Mouse (Mus musculus) heart, postnatal 36 days (tissue): ENCODE data around the gene Macrod2. TPM values are rescaled to one million over a fixed set of nuclear protein-coding genes. Genes with fewer than 3 reads are reported as not detected.

ENCODE experiments used
- DNase-seq, 2 experiments: peaks; one replicate each; pipeline ENCODE4 v3.0.0; 2021 to 2022
- intact Hi-C: fragments of 180-260 bp; cut with DNase I; formaldehyde crosslinking; loops from one replicate; pipeline ENCODE4 v1.15.1; 2025
- total RNA-seq, 2 experiments: library from RNA; stranded (reverse); gene quantifications; 2 replicates each; pipeline ENCODE4 v1.2.3; 2021

The Macrod2 gene
- total RNA-seq, 2 experiments from 2014 or later = 7.8 to 8.6 TPM

GRCm38 (mm10) chr2:142030756-142031646 is 1635.9 kb downstream of the Macrod2 start:
- DNase-seq = no peak
- intact Hi-C loops = no loop called here

- DNase-seq = no peak
- intact Hi-C loops = loop anchor here (10.0 kb wide), 1 partner anchor 1391 kb away; no protein-coding TSS in a partner anchor
Observed at GRCm38 (mm10) chr2:142055576-142055975, 1660.5 kb downstream of the Macrod2 start.

DNA sequence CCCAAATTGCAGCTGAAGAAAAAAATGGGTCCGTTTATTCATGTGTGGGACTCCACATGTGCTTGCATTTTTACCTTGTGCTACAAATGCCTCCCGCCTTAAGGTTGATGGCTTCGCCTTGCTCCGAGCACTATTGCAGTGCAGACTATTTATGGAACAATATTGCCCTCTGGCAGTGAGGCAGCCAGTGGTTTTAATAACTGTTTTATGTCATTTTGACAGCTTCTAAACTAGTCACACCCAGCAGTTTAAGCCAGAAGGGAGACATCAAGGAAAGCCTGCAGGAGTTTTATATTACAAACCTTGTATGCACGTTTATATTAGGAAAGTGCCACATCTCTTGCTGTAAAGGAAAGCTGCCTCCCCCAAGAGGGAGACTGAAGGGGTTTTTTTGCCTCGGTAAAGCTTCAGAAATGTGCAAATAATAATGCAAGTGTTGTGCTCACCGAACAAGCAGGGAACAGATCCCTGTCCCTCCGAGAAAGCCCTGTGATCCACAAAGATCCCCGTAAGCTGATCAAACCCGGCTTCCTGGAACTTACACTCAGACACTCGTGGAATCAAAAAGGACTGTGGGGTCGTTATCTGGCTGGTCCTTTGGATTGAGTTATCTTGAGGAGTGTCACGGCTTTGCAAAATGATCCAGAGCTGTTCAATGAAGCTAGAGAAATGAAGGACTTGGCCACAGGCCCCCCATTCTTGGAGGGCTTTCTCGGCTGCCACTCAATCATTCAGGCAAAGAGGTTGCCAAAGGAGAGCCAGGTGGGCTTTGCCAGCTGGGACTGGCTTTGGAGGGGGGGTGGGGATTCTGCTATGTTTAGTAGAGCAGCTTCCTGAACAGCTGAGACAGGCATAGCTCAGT is 1663.0 kb downstream of the Macrod2 start:
- intact Hi-C loops = loop anchor here (10.0 kb wide), 1 partner anchor 1393 kb away; no protein-coding TSS in a partner anchor
- DNase-seq = peak; percentile 2 to 5

- no peak for DNase-seq
- intact Hi-C loops = loop anchor here (10.0 kb wide), 1 partner anchor 1394 kb away; no protein-coding TSS in a partner anchor
Observed at GRCm38 (mm10) chr2:142058751-142059090, 1663.6 kb downstream of the Macrod2 start.

- DNase-seq = no peak
- intact Hi-C loops = no loop called here
Observed at GRCm38 (mm10) chr2:142108947-142109346, 1713.8 kb downstream of the Macrod2 start.

DNA sequence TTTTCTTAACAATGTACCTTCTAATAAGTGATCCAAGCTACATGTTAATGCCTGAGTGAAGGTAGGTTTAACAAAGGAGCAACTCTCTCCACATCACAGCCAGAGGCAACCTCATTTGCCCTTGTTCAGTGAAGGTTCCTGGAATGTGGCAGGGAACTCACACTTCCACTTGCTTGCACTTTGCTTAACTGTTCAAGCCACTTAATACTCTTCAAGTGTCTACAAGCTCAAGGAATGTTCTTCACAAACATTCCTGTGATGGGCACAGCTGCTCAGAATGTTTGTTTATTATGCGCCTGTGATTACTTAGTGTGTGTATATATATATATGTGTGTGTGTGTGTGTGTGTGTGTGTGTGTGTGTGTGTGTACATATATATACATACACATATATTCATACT is 1721.5 kb downstream of the Macrod2 start:
- DNase-seq = no peak
- intact Hi-C loops = no loop called here

DNA sequence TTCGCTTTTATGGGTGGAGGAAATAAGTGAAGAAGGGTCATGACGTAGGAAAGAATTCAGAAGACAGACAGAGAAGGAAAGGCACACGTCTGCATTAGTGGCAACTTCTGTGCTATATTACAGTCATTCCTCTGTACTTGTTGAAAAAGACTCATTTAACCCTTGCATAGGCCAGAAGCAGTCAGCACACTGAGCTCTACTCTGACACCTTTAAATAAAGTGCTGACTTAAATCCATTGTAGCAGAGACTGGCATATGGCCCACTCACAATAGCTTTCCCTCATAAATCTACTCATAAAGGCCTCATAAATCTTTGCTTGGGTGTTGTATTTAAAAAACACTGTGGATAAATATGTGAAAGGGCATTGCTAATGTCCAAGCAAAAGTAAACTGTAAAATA is 1733.0 kb downstream of the Macrod2 start:
- no peak for DNase-seq
- intact Hi-C loops = no loop called here

DNA sequence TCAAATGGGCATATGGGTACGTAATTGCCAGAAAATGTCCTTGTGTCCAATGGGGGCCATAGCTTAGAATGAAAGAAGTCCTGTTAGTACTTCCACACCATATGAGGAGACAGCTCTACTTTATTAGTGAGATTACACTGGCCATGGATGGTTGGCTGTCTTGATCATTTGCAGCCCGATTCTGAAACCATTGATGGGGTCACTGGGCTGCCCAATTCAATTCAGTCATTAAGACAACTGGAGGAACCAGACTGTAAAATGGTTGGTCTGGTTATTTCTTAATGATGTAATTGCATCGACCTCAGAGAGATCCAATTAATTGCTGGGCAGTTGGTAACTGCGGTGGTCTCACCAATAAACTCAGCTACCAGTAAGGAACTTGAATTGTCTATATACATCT is 1734.1 kb downstream of the Macrod2 start:
- DNase-seq = no peak
- intact Hi-C loops = no loop called here

- no peak for DNase-seq
- intact Hi-C loops = no loop called here
Observed at GRCm38 (mm10) chr2:142149310-142149709, 1754.2 kb downstream of the Macrod2 start.

- intact Hi-C loops = no loop called here
Observed at GRCm38 (mm10) chr2:142163506-142164275, 1768.6 kb downstream of the Macrod2 start.

GRCm38 (mm10) chr2:142169649-142170048 is 1774.5 kb downstream of the Macrod2 start:
- intact Hi-C loops = no loop called here

More at GRCm38 (mm10) chr2:142163506-142164275, 1768.6 kb downstream of the Macrod2 start:
- no peak for DNase-seq

DNA sequence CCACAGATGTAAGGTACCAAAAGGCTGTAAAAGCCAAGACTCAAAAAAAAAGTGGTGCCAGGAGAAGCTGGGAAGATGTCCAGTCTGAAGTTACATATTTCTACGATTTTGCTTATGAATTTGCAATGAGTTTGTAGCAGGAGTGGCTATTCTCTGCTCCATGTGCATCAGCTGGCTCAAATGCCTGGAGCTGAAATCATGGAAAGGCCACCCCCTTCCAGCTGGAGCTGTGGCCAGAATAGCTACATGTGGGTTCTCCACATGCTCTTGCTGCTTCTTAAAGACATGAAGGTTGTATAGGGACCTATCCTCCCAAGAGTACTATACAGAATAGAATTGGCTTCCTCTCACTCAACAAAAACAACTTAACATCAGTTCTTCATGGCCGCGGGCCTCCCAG is 1777.6 kb downstream of the Macrod2 start:
- no peak for DNase-seq

More at GRCm38 (mm10) chr2:142169649-142170048, 1774.5 kb downstream of the Macrod2 start:
- no peak for DNase-seq

DNA sequence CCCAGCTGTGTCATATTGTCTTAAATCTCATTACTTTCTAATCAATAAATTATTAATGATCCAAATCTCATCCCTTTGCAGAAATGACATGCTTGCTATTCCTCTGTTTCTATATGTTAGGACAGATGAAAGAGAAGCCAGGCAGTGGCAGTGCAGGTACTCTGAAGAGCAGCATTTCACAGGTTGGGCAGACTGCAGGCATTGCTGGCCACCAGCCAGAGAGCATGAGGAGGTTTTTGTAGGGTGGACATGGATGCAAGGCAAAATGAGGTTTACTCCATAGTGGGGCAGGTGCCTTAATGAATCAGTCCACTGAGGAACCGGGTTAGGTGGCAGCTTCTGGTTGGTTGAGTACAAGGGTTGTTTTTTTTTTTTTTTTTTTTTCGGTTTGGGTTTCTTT is 1778.9 kb downstream of the Macrod2 start:
- no peak for DNase-seq
- intact Hi-C loops = no loop called here

More for the DNA sequence above, 1777.6 kb downstream of the Macrod2 start:
- intact Hi-C loops = no loop called here

GRCm38 (mm10) chr2:142186922-142187321 is 1791.8 kb downstream of the Macrod2 start:
- intact Hi-C loops = no loop called here
- no peak for DNase-seq

- intact Hi-C loops = no loop called here
- DNase-seq = no peak
Observed at GRCm38 (mm10) chr2:142187428-142187827, 1792.3 kb downstream of the Macrod2 start.

DNA sequence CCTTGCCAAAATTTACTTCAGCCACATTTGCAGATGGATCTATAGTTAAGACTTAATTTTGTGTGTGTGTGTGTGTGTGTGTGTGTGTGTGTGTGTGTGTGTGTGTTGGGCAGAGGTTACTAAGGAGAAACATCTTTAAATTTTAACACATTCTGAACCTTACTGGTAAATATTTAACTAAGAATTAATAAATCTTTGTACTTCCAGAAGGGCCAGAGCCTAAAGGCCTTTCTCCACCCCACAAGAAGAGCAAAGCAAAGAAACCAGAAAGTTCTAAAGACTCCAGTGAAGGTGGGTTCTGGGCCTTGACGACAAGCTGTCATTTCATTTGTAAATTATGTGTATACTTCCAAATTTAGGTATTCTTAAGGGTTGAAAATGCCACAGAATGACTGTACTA is 1822.3 kb downstream of the Macrod2 start:
- intact Hi-C loops = no loop called here
- no peak for DNase-seq

DNA sequence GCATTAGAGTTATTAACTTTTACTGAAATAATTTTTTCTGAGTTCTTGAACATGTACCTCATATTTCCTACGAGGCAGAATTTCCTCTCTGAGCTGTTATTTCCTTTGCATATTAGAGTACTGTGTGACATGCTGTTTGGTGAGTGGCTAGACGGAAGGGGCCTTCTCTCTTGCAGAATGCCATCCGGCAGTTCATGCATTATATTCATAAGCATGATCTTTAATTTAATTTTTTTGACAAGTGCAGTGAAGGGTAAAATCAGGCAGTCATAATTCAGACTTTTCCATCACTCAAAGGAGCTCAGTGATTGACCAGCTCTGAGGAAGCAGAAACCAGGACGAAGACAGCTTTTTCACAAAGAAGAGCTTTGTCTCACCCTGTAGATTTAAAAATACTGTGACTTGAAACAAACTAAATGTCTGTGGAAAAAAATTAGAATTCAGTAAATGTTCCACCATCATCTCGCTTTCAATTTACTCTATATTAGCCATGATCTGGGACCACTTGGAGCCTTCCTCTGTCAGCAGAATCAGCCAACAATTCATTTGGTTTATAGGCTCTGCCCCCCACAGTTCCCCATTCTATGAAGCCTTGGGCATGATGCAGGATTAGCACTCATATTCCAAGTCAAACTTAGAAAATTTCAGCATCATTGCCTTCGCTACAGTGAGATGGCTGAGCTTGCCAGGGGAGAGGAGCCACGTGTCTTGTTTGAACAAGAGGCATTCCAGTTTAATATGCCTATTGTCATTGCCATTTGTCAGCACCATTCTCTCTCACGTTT is 1827.2 kb downstream of the Macrod2 start:
- intact Hi-C loops = no loop called here
- DNase-seq = no peak

DNA sequence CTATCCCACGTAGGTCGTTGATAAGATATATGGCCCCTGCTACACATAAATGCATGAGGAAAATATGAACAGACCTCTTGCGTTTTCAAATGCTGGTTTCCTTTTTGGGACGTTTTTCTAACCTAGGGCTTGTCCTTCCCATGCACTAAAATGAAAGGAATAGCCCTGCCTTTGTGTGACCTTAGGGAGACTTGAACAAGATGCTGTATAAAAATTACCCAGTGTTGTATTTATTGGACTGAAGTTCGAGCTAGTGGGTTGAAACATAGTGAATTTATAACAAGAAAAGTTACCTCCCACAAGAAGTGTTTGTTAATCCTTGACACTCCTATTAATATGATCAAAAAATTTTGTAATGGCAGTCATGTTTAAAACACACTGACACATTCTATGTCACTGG is 1827.8 kb downstream of the Macrod2 start:
- intact Hi-C loops = no loop called here
- no peak for DNase-seq

- DNase-seq = no peak
- intact Hi-C loops = no loop called here
Observed at GRCm38 (mm10) chr2:142230985-142231549, 1836.0 kb downstream of the Macrod2 start.
